Mouse (Mus musculus): Measurements from ENCODE around the gene Irf2bp1.

DNA sequence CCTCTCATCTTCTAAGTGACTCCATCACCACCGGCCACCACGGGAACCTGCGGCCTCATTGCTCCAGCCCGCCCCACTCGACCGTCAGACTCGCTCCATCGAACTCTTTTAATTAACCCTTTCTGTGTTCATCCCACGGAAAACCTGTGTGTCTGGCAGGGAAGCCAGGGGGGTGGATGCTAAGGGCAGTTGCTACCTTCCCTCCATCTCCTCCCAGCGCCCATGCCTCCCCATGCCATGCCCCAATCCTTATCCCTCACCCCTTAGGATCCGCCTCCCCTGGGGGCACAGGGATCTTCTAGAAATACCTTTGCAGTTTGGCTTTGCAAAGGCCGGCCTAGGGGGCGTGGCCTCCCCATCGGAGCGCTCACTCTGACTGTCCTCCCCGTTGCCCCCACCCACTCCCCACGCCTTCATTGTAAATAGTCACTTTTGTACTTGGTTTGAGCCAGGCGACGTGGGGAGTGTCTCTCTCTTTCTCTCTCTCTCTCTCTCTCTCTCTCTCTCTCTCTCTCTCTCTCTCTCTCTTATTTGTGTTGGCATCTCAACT is 40.5 kb upstream of the Irf2bp1 start:
- TF ChIP-seq CTCF (IDR thresholded peaks at IDR 0.05; ENCODE audit: control insufficient read depth, insufficient read depth, insufficient read length) (no peak), USF1 (IDR thresholded peaks at IDR 0.05; ENCODE audit: low read depth) (no peak), MAX (IDR thresholded peaks at IDR 0.05) (no peak)
